Mouse (Mus musculus) ovary, adult 2 months (tissue): Measurements from ENCODE around the gene Map3k11. TPM values are rescaled to one million over a fixed set of nuclear protein-coding genes. Genes with fewer than 3 reads are reported as not detected.

Experiments
- polyA plus RNA-seq: library from polyadenylated mRNA; depleted of rRNA; stranded (reverse); fragments of >200 nt; gene quantifications from 2 replicates; pipeline ENCODE4 v1.2.3, GENCODE M21; 2012; rRNA removed

The Map3k11 gene
- polyA plus RNA-seq = 89.5 and 98.2 TPM in 2 replicates

DNA sequence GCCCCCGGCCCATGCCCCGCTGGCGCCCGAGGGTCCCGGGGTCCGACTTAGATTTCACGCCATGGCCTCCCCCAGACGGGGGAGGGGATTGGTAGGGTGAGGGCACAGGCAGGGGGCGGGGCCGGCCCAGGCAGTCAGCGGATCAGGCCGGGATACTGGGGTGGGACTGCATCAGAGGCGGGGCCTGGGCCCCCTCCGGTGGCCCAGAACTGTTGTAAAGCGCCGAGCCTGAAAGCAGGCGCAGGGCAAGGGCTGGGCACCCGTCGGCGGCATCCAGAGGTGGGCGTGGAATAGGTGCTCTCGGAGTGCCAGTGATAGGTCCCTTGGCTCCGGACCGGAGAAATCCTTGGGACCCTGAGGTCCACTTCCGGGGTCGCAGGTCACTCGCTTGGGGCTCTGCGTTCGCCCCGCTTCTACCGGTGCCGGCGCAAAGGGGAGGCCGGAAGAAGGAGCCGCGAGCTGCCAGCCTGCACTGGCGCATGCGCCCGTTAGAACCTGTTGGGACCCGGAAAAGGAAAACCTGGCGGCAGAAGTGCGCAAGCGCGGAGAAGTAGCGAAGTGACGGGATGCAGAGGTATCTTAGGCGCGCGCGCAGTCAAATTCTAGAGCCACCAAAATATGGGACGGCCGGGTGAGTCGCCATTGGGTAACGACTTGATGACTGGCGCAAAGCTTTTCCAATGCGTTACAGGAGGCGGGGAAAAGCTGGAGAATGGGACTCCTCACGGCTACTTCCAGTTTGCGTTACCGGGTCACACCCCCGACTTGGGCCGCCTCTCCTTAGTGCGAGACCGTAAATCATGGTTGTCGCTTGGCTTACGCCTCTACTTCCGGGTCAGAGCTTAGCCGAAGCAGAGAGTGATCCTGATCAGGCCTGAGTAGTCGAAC, at the start of gene Map3k11, which contains the start of gene Pcnx3:
TSS of gene Map3k11 (plus strand) at position 543 of the 888 bp plus-strand sequence.
TSS of gene Pcnx3 (minus strand) at position 709 of the 888 bp plus-strand sequence.

GRCm38 (mm10) chr19:5662981-5663913, 25.3 kb upstream of the Map3k11 start, which contains the start of gene Sipa1:
Gene Sipa1, minus strand, starts transcription at chr19:5663707.

DNA sequence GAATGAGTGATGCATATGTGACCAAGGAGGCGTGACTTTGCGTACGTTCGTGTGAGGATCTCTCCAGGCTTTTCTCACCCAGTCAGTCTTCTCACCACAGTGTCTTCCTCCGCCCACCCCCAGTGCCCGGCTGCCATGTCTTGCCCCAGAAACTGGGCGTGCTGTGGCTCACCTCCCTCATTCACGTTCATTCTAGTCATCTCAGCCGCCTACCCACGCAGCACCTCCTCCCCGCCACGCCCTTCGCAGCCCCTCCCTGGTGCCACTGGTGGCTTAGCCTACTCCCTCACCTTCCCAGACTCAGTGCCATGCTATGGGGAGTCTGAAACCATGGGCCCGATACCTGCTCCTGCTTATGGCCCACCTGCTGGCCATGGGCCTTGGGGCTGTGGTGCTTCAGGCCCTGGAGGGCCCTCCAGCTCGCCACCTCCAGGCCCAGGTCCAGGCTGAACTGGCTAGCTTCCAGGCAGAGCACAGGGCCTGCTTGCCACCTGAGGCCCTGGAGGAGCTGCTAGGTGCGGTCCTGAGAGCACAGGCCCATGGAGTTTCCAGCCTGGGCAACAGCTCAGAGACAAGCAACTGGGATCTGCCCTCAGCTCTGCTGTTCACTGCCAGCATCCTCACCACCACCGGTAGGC, 15.7 kb downstream of the Map3k11 start, which contains the start of gene Kcnk7:
TSS of gene Kcnk7 (plus strand) at position 205 of the 638 bp plus-strand sequence.

DNA sequence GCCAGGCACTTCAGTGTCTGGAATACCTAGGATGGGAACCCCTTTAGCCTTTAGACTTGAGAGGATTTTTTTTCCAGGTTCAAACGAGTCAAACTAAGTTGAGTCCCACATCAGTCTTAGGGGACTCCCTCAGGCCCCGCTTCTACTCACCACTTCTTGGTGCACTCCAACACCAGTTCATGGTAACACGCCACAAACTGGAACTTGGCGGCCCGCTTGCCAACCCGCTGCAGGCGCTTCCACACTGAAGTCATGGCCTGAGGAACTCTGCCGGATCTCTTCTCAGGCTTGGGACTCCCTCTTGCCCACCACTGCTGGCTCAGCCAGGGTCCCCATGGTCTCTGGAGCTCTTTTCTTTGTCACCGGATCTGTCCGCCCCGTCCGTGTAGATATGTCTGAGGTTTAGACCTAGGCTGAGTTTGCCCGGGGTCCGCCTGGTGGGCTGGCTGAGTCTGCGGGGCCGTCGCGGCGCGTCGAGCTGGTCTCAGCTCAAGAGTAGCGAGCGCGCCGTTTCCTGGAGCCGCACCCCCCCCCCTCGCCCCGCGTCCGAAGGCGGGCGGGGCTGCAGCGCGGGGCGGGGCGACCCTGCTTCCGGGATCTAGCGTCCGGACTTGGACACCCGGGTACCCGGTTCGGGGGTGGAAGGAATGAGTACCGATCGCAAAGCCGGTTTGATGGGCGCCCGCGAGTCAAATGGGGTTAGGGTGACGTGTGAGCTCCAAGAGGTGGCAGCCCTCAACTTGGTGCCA, 37.4 kb downstream of the Map3k11 start, which contains the start of gene Ehbp1l1:
TSS of gene Ehbp1l1 (minus strand) at position 551 of the 749 bp plus-strand sequence.

DNA sequence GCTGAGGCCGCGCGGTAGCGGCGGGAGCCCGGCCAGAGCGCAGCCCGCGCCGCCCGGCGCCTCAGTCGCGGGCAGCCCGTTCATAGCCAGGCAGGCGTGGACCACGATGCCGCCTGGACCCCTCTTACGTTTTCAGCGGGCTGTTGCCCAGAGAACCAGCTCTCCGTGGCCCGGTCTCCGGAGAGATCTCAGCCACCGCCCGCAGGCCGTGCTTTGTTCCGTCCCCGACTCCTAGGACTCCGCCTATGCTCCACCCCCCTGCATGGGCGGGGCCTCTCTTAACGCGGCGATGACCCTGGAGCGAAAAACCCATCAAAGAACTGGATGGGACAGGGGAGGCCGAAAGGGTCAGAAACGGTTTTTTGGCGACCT, 40.9 kb downstream of the Map3k11 start, which contains the start of gene Fam89b:
TSS of gene Fam89b (minus strand) at position 210 of the 372 bp plus-strand sequence.

DNA sequence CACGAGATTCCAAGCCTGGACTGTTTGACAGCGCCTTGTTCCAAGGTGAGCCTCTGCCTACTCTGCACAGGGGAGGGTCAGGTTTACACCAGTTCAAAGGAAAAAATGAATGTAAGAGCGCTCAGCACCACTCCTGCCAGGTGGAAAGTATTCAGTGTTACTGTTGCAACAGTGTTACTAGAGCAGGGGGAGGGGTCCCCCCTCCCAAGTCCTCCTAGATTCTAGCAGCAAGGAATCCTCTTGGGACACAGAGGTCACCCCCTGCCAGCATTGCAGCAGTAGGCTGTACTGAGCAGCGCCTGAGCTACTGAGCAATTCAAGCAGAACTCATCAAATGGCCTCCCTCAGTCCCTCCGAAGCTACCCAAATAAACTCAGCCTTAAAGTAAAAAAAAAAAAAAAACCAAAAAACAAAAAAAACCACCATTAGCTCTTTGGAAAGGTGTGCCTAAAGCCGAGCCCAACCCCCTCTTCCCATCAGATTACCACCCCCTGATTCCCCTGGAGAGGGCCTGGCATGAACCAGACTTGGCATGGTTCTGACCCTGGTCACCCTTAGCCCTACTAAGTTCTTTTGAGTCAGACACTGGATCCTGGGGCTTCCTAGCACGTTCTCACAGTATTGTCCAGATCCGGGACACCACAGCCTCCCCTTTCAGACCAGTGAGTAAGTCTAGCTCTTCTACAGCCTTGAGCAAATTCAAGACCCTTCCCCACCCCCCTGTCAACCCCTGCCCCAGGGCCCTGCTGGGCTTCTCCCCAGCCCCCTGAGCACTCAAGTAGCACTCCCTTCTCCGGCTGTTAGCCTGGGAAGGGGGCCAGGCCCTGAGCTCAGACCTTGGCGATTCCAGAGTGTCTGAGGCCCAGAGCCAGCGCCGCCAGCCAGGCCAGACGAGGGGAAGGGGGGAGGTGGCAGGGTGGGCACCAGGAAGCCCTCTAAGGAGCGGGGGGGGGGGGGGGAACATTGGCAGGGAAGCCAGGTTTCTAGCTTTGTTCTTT, 52.1 kb downstream of the Map3k11 start, which contains the start of gene Ltbp3:
TSS of gene Ltbp3 (plus strand) at position 585 of the 998 bp plus-strand sequence.

Other genes with a start within 250 kb of the Map3k11 start
- 4.3 and 7.9 TPM in 2 replicates for gene Fosl1, start 241.2 kb upstream of the Map3k11 start, polyA plus RNA-seq
- 12.3 and 17.9 TPM in 2 replicates for gene Ccdc85b, start 230.8 kb upstream of the Map3k11 start, polyA plus RNA-seq
- 118 and 164 TPM in 2 replicates for gene Fibp, start 228.1 kb upstream of the Map3k11 start, polyA plus RNA-seq
- 1.5 and 2.4 TPM in 2 replicates for gene Ctsw, start 220.2 kb upstream of the Map3k11 start, polyA plus RNA-seq
- gene Efemp2, start 214.8 kb upstream of the Map3k11 start, polyA plus RNA-seq = 205 and 258 TPM in 2 replicates
- 78.2 and 88.4 TPM in 2 replicates for gene Mus81, start 200.3 kb upstream of the Map3k11 start, polyA plus RNA-seq
- 447 and 670 TPM in 2 replicates for gene Cfl1, start 198.3 kb upstream of the Map3k11 start, polyA plus RNA-seq
- gene 1700020D05Rik, start 185.0 kb upstream of the Map3k11 start, polyA plus RNA-seq = 1.00 and 1.3 TPM in 2 replicates
- gene Snx32, start 178.2 kb upstream of the Map3k11 start, polyA plus RNA-seq = 17.6 and 19.1 TPM in 2 replicates
- gene Ovol1, start 128.1 kb upstream of the Map3k11 start, polyA plus RNA-seq = 0.87 and 1.1 TPM in 2 replicates
- 15.5 and 16.1 TPM in 2 replicates for gene Ap5b1, start 120.7 kb upstream of the Map3k11 start, polyA plus RNA-seq
- gene Rnaseh2c, start 86.9 kb upstream of the Map3k11 start, polyA plus RNA-seq = 93.6 and 93.9 TPM in 2 replicates
- 56.6 and 61.2 TPM in 2 replicates for gene Kat5, start 78.5 kb upstream of the Map3k11 start, polyA plus RNA-seq
- gene Rela, start 51.3 kb upstream of the Map3k11 start, polyA plus RNA-seq = 109 and 128 TPM in 2 replicates
- gene Sipa1, start 25.0 kb upstream of the Map3k11 start, polyA plus RNA-seq = 110 and 149 TPM in 2 replicates
- gene Pcnx3, start 166 bp downstream of the Map3k11 start, polyA plus RNA-seq = 260 and 276 TPM in 2 replicates
- gene Kcnk7, start 15.6 kb downstream of the Map3k11 start, polyA plus RNA-seq = 1.7 and 2.6 TPM in 2 replicates
- 69.0 and 78.6 TPM in 2 replicates for gene Ehbp1l1, start 37.6 kb downstream of the Map3k11 start, polyA plus RNA-seq
- gene Fam89b, start 40.9 kb downstream of the Map3k11 start, polyA plus RNA-seq = 391 and 451 TPM in 2 replicates
- 509 and 535 TPM in 2 replicates for gene Ltbp3, start 52.2 kb downstream of the Map3k11 start, polyA plus RNA-seq
- 143 and 154 TPM in 2 replicates for gene Scyl1, start 82.7 kb downstream of the Map3k11 start, polyA plus RNA-seq
- gene Frmd8, start 186.5 kb downstream of the Map3k11 start, polyA plus RNA-seq = 28.5 and 32.7 TPM in 2 replicates
- 16.3 and 25.9 TPM in 2 replicates for gene Slc25a45, start 189.1 kb downstream of the Map3k11 start, polyA plus RNA-seq
- 0.72 and 0.84 TPM in 2 replicates for gene Tigd3, start 205.4 kb downstream of the Map3k11 start, polyA plus RNA-seq
- gene Dpf2, start 224.3 kb downstream of the Map3k11 start, polyA plus RNA-seq = 104 and 124 TPM in 2 replicates
- gene Cdc42ep2, start 236.1 kb downstream of the Map3k11 start, polyA plus RNA-seq = 8.6 and 9.2 TPM in 2 replicates